Comparison of ENCODE assay signal across 25 mouse cellular contexts in the genomic region with DNA sequence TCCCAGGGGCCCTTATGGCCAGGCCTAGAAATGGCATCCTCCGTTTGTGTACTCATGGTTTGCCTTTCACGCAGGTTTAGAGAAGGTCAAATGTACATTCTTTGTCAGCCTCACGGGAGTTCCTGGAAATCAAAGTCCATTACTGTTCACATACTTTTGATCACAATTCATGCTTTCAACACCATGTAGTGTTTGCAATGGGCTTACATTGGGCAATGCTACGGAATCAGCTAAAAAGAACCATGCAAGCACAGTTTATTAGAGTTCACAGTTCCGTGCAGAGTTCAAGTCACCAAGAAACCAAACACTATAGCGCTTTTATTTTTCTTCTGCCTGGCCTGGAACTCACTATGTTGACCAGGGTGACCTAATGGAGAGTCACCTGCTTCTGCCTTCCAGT. TPM values are rescaled to one million over a fixed set of nuclear protein-coding genes. Genes with fewer than 3 reads are reported as not detected.
DNase-seq lines count a peak whose midpoint lies in the region; ATAC-seq and TF ChIP-seq lines count a peak whose summit lies in the region.
"Had no signal": no experiment of that assay in that cellular context is flagged by ENCODE, and none has a peak within 500 bp of the region (broad histone marks: within the 10 kb centered on the region; RNA-seq: fewer than 3 reads in every experiment).

No protein-coding gene starts in this region.

- no peak overlapping the region for H3K4me2 ChIP-seq in liver, embryonic 13.5 days
- no peak overlapping the region for H3K4me2 ChIP-seq in liver, embryonic 12.5 days
- no peak overlapping the region for H3K4me2 ChIP-seq in liver, embryonic 16.5 days (ENCODE audit: low read depth, low read length)
- H3K4me2 ChIP-seq in stomach, postnatal 0 days (replicated peaks; ENCODE audit: low read depth), result no peak overlapping the region
- H3K4me2 ChIP-seq in hindbrain, embryonic 16.5 days (ENCODE audit: low read length), result no peak overlapping the region
- H3K4me2 ChIP-seq: embryonic facial prominence, embryonic 12.5 days; forebrain, embryonic 13.5 days; forebrain, embryonic 15.5 days had no signal

- no peaks in the 10 kb centered on the region for H3K27me3 ChIP-seq in liver, embryonic 13.5 days
- no peaks in the 10 kb centered on the region for H3K27me3 ChIP-seq in liver, embryonic 12.5 days (replicated peaks)
- no peaks in the 10 kb centered on the region; the same call in 1 of the 2 replicates for H3K27me3 ChIP-seq in liver, embryonic 16.5 days (ENCODE audit: control insufficient read depth, insufficient read depth, low read depth, low read length)
- H3K27me3 ChIP-seq in stomach, postnatal 0 days (ENCODE audit: control insufficient read depth, insufficient read depth, low read length), result no peaks in the 10 kb centered on the region
- no peaks in the 10 kb centered on the region for H3K27me3 ChIP-seq in hindbrain, embryonic 16.5 days (replicated peaks; ENCODE audit: control insufficient read depth, insufficient read depth, low read length)
- H3K27me3 ChIP-seq: forebrain, embryonic 13.5 days; forebrain, embryonic 15.5 days had no signal

- H3K4me1 ChIP-seq in liver, embryonic 13.5 days (replicated peaks), result no peaks in the 10 kb centered on the region
- no peaks in the 10 kb centered on the region for H3K4me1 ChIP-seq in liver, embryonic 12.5 days
- H3K4me1 ChIP-seq in liver, embryonic 16.5 days (ENCODE audit: control insufficient read depth, low read depth, low read length), result no peaks in the 10 kb centered on the region
- H3K4me1 ChIP-seq in stomach, postnatal 0 days (replicated peaks; ENCODE audit: control insufficient read depth, insufficient read depth), result no peaks in the 10 kb centered on the region
- no peaks in the 10 kb centered on the region for H3K4me1 ChIP-seq in hindbrain, embryonic 16.5 days (ENCODE audit: control insufficient read depth, insufficient read depth, low read depth, low read length)
- H3K4me1 ChIP-seq: embryonic facial prominence, embryonic 10.5 days; embryonic facial prominence, embryonic 12.5 days; forebrain, embryonic 13.5 days; forebrain, embryonic 15.5 days had no signal

- no peaks in the 10 kb centered on the region for H3K9me3 ChIP-seq in liver, embryonic 13.5 days (replicated peaks)
- no peaks in the 10 kb centered on the region for H3K9me3 ChIP-seq in liver, embryonic 12.5 days (replicated peaks)
- no peaks in the 10 kb centered on the region for H3K9me3 ChIP-seq in liver, embryonic 16.5 days (replicated peaks; ENCODE audit: control insufficient read depth, low read length)
- no peaks in the 10 kb centered on the region for H3K9me3 ChIP-seq in stomach, postnatal 0 days (ENCODE audit: control insufficient read depth, low read length)
- H3K9me3 ChIP-seq in hindbrain, embryonic 16.5 days (ENCODE audit: control insufficient read depth, low read length), result no peaks in the 10 kb centered on the region
- H3K9me3 ChIP-seq: embryonic facial prominence, embryonic 10.5 days; embryonic facial prominence, embryonic 12.5 days; forebrain, embryonic 13.5 days; forebrain, embryonic 15.5 days had no signal

- TF ChIP-seq CTCF in stomach, postnatal 0 days (IDR thresholded peaks at IDR 0.05; ENCODE audit: low read depth), result no peak

- no peaks in the 10 kb centered on the region for H3K36me3 ChIP-seq in liver, embryonic 13.5 days
- no peaks in the 10 kb centered on the region for H3K36me3 ChIP-seq in liver, embryonic 12.5 days
- no peaks in the 10 kb centered on the region for H3K36me3 ChIP-seq in liver, embryonic 16.5 days (ENCODE audit: control insufficient read depth, insufficient read depth)
- H3K36me3 ChIP-seq in stomach, postnatal 0 days (ENCODE audit: control insufficient read depth, insufficient read depth, low read length), result no peaks in the 10 kb centered on the region
- no peaks in the 10 kb centered on the region for H3K36me3 ChIP-seq in hindbrain, embryonic 16.5 days (ENCODE audit: control insufficient read depth, insufficient read depth, low read length)
- H3K36me3 ChIP-seq: embryonic facial prominence, embryonic 10.5 days; embryonic facial prominence, embryonic 12.5 days; forebrain, embryonic 15.5 days had no signal

- H3K27ac ChIP-seq in liver, embryonic 13.5 days, result no peak overlapping the region
- H3K27ac ChIP-seq in liver, embryonic 12.5 days, result no peak overlapping the region
- H3K27ac ChIP-seq in liver, embryonic 16.5 days (ENCODE audit: low read length), result no peak overlapping the region
- no peak overlapping the region for H3K27ac ChIP-seq in stomach, postnatal 0 days (replicated peaks)
- H3K27ac ChIP-seq in hindbrain, embryonic 16.5 days (ENCODE audit: low read depth, low read length), result no peak overlapping the region
- H3K27ac ChIP-seq: embryonic facial prominence, embryonic 10.5 days; embryonic facial prominence, embryonic 12.5 days; forebrain, embryonic 13.5 days; forebrain, embryonic 15.5 days had no signal

- 60% methylated on average over 6 of the region's 6 CpGs for WGBS in liver, embryonic 13.5 days (ENCODE audit: insufficient replicate concordance)
- WGBS in liver, embryonic 12.5 days (ENCODE audit: insufficient replicate concordance), result 66% methylated on average over 6 of the region's 6 CpGs
- WGBS in liver, embryonic 16.5 days (ENCODE audit: insufficient replicate concordance), result 63% methylated on average over 6 of the region's 6 CpGs
- WGBS in stomach, postnatal 0 days, result 69% methylated on average over 6 of the region's 6 CpGs
- 89% methylated on average over 6 of the region's 6 CpGs for WGBS in hindbrain, embryonic 16.5 days

- no peak for TF ChIP-seq EP300 in stomach, postnatal 0 days (optimal IDR thresholded peaks at IDR 0.05)

- H3K9ac ChIP-seq in liver, embryonic 13.5 days, result no peak overlapping the region
- no peak overlapping the region for H3K9ac ChIP-seq in liver, embryonic 12.5 days
- no peak overlapping the region for H3K9ac ChIP-seq in liver, embryonic 16.5 days (ENCODE audit: low read depth, low read length)
- no peak overlapping the region for H3K9ac ChIP-seq in stomach, postnatal 0 days (ENCODE audit: low read length)
- no peak overlapping the region for H3K9ac ChIP-seq in hindbrain, embryonic 16.5 days (ENCODE audit: low read depth, low read length)
- H3K9ac ChIP-seq: embryonic facial prominence, embryonic 12.5 days; forebrain, embryonic 13.5 days; forebrain, embryonic 15.5 days had no signal

- no peak for DNase-seq in liver, embryonic 13.5 days
- DNase-seq in NIH3T3 (ENCODE audit: low read depth), result peak; percentile 4
- no peak for DNase-seq in stomach, postnatal 0 days (ENCODE audit: low spot score)
- no peak for DNase-seq in left cerebral cortex, postnatal 10 days (ENCODE audit: extremely low spot score in 1 of 2, low spot score in 2 of 2)
- DNase-seq in ovary, postnatal 36 days (ENCODE audit: low spot score), result no peak
- DNase-seq: adrenal gland, adult 8-10 months; adrenal gland, postnatal 14 days; adrenal gland, postnatal 36 days; cerebellum, adult 11-12 months; cerebellum, adult 2 months; cerebellum, adult 9-10 months; cerebellum, postnatal 10 days; cerebellum, postnatal 25 days had no signal

- peak; percentile 50 for ATAC-seq in liver, embryonic 13.5 days (ENCODE audit: low read depth)
- no peak for ATAC-seq in liver, embryonic 12.5 days
- peak; percentile 76 for ATAC-seq in liver, embryonic 16.5 days (ENCODE audit: low read depth)
- peak; percentile 18; the same call in 1 of the 2 replicates for ATAC-seq in stomach, postnatal 0 days (ENCODE audit: low FRiP score, low TSS enrichment)
- ATAC-seq in hindbrain, embryonic 16.5 days, result no peak
- ATAC-seq: activated CD4-positive, CD25-positive, alpha-beta regulatory T cell, adult 4 months; forebrain, embryonic 13.5 days; forebrain, embryonic 15.5 days; Patski had no signal

- intact Hi-C loops in left cerebral cortex, postnatal 10 days (cut with DNase I), result no loop called here

- H3K4me3 ChIP-seq in liver, embryonic 13.5 days (replicated peaks), result no peak overlapping the region
- H3K4me3 ChIP-seq in liver, embryonic 12.5 days, result no peak overlapping the region
- H3K4me3 ChIP-seq in liver, embryonic 16.5 days (ENCODE audit: low read depth, low read length), result no peak overlapping the region
- no peak overlapping the region for H3K4me3 ChIP-seq in stomach, postnatal 0 days (ENCODE audit: low read depth, low read length)
- H3K4me3 ChIP-seq in hindbrain, embryonic 16.5 days (ENCODE audit: low read length), result no peak overlapping the region
- H3K4me3 ChIP-seq: embryonic facial prominence, embryonic 10.5 days; embryonic facial prominence, embryonic 12.5 days; forebrain, embryonic 13.5 days; forebrain, embryonic 15.5 days had no signal

RNA-seq across cellular contexts. Expression of gene Rnf138rt1, which starts 15.1 kb away (rescaled TPM):
- 0.09 TPM in 1 of 2 replicates, not detected in the other for polyA plus RNA-seq in liver, embryonic 13.5 days (2015; fragmentation: Nextera tagmentation; extraction: Ambion mirVana)
- not detected in 2 replicates for polyA plus RNA-seq in liver, embryonic 12.5 days (2016; fragmentation: Nextera tagmentation; extraction: Ambion mirVana)
- 0.07 TPM in 1 of 2 replicates, not detected in the other for polyA plus RNA-seq in liver, embryonic 16.5 days (2015; fragmentation: Nextera tagmentation; extraction: Ambion mirVana)
- polyA plus RNA-seq in stomach, postnatal 0 days (2015; fragmentation: Nextera tagmentation; extraction: Ambion mirVana), result 0.25 and 0.53 TPM in 2 replicates
- total RNA-seq in left cerebral cortex, postnatal 10 days (2021), result 1 to 10 TPM in 1 of 2 experiments, under 1 TPM in 1; 0.79 to 1.1 TPM
- polyA plus RNA-seq in hindbrain, embryonic 16.5 days (2015; fragmentation: Nextera tagmentation; extraction: Ambion mirVana), result 4.7 and 5.8 TPM in 2 replicates
- total RNA-seq: ES-E14, MEL had no signal
- polyA plus RNA-seq: activated CD4-positive, CD25-positive, alpha-beta regulatory T cell, adult 4 months; C2C12; Patski had no signal

Comparison
In these comparisons a context has a peak if more than half of its experiments do, and no peak if none do; other contexts are left out.
1. ATAC-seq: peak in liver, embryonic 13.5 days (single experiment), liver, embryonic 16.5 days (single experiment) and stomach, postnatal 0 days (single experiment); none in liver, embryonic 12.5 days (single experiment) and hindbrain, embryonic 16.5 days (single experiment).